Mouse (Mus musculus): ENCODE data around the gene Inpp5e. TPM values are rescaled to one million over a fixed set of nuclear protein-coding genes. Genes with fewer than 3 reads are reported as not detected.

Inpp5e gene
- total RNA-seq, 2 experiments from 2014 or later = 19.9 to 22.4 TPM

DNA sequence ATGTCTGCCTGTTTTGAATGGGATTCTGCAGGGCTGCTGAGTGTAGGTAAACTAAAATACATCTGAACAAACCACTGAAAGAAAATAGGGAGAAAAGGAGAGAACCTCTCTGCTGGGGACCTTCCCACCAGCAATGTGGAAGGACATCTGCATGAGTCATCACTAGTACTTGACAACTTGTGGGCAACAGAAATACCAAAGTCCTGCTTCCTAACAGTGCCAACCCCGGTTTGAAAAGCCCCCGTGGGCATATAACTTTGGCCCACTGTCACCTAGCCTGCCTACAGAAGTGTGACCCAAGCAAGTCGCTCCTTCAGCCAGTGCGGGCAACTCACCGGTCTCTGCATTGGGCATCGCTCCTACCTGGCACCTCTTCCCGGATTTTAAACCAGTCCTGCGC, 36.6 kb downstream of the Inpp5e start:
- intact Hi-C loops (cut with DNase I) = no loop called here
- no peak for DNase-seq (ENCODE audit: low spot score in 2 of 2)

DNA sequence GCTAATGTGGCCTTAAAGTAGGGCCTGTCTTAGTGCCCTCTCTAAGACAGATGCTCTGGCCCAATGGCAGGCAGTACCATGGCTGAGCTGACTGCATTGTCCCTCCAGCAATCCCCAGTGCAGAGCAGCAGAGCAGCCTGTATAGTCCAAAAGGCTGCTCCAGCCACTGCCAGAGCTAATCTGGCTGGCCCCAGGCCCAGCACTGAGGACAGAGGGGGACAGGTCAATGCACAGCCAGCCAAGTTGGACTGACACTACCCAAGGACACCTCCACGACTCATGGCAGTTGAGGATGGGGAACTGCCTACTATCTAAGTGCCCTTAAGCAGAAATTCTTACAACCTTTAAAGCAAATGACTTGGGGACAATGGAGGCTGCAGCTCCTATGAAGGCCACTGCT, 40.4 kb downstream of the Inpp5e start:
- intact Hi-C loops (cut with DNase I) = no loop called here
- DNase-seq (ENCODE audit: low spot score in 2 of 2) = no peak

DNA sequence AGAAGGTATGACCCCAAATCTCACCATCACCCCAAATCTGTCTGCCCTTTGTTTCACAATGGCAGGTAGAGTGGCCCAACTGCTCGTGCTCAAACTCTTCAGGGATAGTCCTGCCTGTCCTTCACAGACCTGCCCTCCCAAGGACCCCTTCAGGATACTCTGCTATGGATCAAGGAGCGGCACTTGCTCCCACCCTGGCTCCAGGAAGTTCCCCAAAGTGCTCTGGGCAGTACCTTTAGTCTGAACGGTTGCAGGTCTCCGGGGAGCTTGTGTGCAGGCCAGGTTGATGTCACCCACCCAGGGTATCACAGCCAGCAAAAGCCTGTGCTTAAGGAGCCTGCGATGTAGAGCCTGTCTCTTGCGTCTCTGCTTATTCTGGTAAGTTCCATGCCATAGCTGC, 41.1 kb downstream of the Inpp5e start:
- no peak for DNase-seq (ENCODE audit: low spot score in 2 of 2)
- intact Hi-C loops (cut with DNase I) = no loop called here

DNA sequence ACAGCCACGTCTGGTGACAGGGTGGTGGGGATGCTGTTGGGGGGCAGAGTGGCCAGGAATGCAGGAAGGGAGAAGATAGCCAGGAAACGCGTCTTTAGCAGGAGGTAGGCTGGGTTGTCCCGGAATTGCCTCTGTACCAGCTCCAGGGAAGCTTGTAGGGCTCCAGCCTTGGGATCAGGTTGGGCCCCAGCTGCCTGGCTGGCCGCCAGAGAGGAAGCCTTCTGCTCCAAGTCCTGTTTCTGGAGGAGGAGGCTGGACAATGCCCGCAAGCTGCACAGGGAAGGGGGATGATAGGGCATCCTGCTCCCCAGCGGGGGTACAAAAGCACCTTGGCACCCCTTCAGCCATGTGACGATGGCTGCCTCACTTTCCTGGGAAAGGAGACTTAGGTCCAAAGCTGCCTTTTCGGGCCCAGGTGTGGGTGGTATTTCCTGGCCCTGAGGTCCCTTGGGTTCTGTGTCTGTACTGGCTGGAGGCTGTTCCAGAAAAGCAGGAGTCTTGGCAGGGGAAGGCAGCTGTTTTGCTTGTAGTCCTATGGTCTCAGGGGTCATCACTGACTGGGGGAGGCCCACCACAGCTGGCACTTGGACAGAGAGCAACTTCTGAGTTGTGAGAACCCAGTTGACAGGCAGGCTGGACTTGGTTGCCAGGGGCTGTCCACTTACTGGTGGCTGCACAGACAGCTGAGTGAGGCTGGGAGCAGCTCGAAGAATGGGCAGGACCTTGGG, 44.1 kb downstream of the Inpp5e start:
- intact Hi-C loops (cut with DNase I) = no loop called here
- DNase-seq (ENCODE audit: low spot score in 2 of 2) = peak in 1 of 2 experiments; percentile 31

DNA sequence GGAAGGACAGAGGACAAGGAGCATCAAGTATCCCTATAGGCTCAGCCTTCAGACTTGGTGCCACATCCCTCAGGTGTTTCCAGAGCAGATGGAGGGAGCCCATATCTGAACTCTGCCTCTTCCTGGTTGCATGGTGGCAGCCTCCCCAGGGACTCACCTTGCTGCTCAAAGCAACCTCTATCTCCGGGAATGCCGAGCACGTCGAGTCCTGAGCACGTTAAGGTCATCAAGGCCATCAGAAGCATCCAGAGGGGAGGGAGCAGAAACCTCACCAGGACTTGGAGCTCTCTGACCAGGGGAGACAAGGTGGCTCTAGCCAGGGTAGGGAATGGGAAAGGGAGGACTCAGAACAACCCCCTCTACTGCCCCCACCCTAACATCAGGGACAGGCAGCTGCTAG, 45.5 kb downstream of the Inpp5e start:
- intact Hi-C loops (cut with DNase I) = no loop called here
- DNase-seq (ENCODE audit: low spot score in 2 of 2) = no peak

DNA sequence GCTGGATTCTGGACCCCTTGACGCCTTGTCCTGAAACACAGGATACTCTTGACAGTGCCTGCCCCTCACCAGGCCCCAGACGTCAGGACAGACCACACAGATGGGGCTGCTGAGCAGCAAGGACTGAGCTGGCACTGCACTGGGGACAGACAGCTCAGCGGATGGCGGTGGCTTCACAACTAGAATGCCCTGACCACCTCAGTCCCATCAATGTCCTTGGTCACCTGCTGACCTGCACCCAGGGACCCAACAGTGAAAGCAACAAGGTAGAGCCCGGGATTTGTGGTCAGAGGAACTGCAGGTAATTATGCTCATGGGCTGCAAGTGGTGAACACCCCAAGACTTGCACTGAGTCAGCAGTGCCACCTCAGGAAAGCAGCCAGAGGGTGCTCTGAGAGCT, 46.0 kb downstream of the Inpp5e start:
- no peak for DNase-seq (ENCODE audit: low spot score in 2 of 2)
- intact Hi-C loops (cut with DNase I) = no loop called here

DNA sequence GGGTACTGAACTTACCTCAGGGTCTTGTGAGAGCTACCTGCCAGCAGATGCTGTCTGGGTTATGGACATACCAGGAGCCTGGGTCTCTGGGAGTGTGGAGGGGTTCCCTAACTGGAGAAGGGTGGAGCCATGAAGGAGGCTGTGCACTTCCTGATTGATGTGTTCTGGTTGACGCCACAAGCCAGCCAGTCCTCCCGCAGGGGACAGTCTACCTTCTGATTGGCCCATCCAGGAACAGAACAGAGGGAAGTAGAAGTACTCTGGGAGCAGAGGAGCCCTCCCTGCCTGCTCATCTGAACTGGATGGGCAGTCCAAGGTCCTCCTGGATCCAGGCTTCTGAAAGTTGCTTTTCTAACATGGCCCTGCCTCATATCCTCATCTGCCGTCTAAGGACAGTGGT, 48.2 kb downstream of the Inpp5e start, which contains the start of gene Card9:
Card9 (minus strand) TSS at position 147 of the 400 bp plus-strand sequence.
- intact Hi-C loops (cut with DNase I) = no loop called here
- no peak for DNase-seq (ENCODE audit: low spot score in 2 of 2)

DNA sequence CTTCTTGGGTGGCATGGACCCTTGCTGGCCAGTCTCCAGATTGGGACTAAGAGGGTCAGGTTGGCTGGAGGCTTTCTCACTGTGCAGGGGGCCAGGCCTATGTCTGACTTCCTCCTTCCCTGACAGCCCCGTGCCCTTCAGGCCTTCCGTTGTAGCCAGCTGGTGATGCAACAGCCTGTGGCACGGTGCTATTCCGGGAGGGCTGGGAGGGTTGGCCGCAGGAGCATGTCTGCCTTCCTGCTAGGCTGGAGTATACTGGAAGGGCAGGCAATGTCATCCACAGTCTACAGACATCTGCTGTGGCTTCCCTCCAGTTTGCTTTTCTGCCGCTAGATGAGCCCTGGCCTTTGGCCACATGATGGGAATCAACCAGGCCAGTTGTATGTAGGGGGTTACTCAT, 49.0 kb downstream of the Inpp5e start:
- no peak for DNase-seq (ENCODE audit: low spot score in 2 of 2)
- intact Hi-C loops (cut with DNase I) = no loop called here

DNA sequence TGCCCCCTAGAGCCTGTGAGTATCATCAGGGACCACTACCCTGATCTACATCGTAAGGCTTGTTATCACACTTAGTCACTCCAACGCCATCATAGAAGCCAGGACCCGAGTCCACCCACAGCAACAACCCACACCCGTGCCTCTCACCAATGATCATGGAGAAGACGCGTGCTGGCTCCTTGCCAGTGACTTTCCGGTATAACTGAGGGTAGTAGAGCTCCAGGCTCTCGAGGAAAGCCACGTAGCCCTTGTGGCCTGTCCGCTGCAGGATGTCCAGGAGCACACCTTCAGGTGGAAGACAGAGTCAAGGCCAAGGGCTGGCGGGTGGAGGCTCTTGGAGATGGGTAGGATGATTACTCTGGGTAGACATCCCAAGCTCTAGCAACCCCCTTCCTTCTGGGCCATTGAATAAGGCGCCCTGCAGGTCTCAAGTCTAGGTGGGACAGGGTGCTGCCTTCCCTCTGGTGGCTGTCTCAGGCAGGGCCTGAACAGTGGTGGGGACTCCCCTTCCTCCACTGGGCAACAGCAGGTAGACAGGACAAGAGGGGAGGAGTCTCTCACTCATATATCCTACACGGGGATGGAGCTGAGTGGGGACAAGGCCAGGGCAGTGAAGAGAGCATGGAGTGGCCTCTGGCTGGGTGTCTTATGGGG, 50.2 kb downstream of the Inpp5e start:
- DNase-seq (ENCODE audit: low spot score in 2 of 2) = no peak
- intact Hi-C loops (cut with DNase I) = no loop called here

DNA sequence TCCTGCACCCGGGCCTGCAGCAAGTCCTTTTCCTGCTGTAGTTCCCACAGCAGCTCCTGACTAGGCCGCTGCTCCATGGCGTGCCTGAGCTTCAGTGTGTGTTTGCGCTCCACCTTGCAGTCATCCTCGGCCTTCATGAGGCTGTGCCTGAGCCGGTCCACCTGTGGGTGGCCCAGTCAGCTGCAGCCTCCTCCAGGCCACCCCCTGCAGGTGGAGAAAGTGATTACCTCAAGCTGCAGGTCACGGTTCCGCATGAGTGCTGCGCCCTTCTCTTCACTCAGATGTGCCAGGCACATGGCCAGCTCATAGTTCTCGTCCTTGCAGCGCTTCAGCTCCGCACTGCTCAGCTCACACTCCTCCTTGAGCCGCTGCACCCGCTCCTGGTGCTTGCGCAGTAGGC, 51.5 kb downstream of the Inpp5e start:
- DNase-seq (ENCODE audit: low spot score in 2 of 2) = no peak
- intact Hi-C loops (cut with DNase I) = no loop called here

DNA sequence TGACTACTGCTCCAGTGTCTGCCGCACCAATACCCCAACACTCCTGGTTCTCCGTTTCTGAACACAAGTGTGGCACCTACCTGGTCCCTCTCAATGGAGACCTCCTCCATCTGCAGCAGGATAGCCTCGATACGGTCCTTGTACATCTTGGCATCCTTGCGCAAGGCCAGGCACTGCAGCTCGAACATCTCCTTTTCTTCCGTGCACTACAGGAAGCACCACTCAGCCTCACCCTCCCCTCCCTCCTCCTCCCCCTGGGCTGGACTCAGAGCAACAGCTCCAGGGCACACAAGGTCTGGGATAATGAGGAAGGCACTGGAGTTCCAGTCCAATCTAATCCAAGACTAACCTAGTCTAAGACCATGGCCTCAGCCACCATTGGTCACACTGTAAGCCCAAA, 52.3 kb downstream of the Inpp5e start:
- intact Hi-C loops (cut with DNase I) = no loop called here

DNA sequence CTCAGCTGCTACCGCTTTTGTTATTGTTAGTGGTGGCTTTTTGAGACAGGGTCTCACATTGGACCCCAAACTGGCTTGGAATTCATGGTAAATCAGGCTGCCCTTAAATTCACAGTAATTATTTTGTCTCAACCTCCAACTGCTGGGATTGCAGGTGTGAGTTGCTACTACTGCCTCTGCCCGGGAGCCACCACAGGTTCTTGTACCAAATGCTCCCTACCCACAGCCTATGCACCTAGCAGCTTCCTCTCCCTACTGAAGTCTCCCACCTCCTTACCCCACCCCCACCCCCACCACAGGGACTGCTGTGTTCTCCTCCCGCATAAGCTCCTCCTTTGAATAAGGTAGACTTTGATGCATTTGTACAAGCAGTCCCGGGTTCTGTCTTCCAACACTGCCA, 52.8 kb downstream of the Inpp5e start:
- no peak for DNase-seq (ENCODE audit: low spot score in 2 of 2)
- intact Hi-C loops (cut with DNase I) = no loop called here

More for the DNA sequence above, 52.3 kb downstream of the Inpp5e start:
- DNase-seq (ENCODE audit: low spot score in 2 of 2) = no peak

DNA sequence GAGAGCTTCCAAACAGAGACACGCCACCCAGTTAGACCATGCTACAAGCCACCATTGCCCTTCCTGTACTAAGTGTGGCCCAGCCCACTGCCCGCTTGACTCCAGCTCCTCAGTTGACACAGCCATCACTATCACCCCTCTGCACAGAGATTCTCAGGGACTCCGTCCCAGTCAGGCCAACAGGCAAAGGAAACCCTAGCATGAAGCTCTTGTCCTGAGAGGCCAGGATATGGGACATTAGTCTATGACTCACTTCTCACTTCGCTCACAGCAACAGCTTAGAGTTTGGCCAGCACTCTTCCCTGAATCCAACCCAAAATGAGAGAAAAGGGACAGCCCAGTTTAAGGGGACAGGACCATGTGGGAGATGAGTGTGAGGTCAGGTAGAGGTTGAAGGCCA, 54.6 kb downstream of the Inpp5e start:
- intact Hi-C loops (cut with DNase I) = no loop called here
- no peak for DNase-seq (ENCODE audit: low spot score in 2 of 2)

DNA sequence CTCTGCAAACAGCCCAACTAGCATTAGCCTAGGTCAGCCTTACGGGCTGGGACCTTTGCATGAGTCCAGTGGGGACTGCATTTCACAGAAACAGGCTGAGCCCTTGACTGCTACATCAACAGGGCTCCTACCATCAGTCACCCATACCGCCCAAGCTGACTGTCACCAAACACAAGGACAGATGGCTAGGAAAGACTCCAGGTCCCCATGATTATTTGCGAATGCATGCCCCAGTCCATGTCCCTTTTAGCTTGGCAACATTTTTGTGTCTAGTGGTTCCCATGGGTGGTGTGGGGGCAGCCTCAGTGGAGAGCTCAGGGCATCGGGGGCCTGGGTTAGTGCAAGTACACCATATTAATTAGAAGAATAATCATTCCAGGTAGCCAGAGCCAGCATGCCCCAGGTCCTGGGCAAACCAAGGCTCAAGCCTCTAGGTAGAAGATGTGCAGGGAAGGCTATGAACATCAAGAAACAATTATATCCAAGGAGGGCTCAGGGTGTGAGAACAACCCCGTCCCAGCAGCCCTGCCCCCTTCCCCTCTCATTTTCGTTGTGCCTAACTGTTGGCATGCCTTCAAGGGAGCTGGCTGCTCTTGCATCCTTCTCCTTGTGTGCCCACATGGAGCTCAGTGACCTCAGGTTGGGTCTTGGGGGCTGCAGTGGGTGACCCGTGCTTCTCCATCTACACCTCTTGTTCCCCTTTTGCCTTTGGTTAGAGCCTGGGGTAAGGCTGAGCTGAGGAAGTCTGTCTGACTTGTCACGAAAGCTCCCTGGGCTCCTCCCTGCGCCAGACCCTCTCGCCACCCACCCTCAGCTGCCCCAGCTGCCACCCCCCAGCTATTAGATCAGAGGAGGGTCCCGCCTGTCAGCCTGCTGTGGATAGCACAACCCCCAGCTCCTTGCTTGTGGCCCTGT, 55.7 kb downstream of the Inpp5e start:
- intact Hi-C loops (cut with DNase I) = loop anchor here (2.0 kb wide), 1 partner anchor 53 kb away; no protein-coding TSS in a partner anchor
- DNase-seq (ENCODE audit: low spot score in 2 of 2) = no peak

DNA sequence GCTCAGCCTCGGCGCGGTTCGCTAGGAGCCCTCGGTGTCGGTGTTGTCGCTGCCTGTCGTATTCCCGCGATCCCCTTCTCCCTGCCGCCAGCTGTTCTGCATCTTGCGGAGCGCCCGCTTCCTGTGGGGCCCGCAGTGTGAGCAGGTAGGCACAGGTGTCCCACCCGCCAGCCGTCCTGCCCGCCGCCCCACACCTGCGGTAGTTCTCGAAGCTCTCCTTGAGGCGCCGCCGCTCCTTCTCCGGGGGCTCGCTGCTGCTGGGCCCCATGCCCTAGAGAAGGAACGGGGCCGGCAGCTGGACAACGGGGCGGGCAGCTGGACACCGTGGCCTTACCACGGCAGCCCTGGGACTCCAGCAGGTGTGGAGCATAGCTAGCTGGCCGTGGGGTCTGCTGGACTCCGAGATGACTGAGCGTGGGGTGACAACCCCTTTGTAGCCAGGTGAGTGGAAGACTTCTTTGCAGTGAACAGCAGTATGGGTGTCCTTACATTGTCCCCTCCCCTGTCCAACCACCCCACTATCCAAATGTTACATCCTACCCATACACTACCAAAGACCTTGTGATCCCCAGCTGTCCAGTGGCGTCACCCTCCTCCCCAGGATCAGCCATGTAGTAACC, 56.6 kb downstream of the Inpp5e start:
- intact Hi-C loops (cut with DNase I) = loop anchor here (1.0 to 2.0 kb wide), 2 partner anchors 27 to 52 kb away; no protein-coding TSS in a partner anchor
- peak in 1 of 2 experiments; percentile 54 for DNase-seq (ENCODE audit: low spot score in 2 of 2)

DNA sequence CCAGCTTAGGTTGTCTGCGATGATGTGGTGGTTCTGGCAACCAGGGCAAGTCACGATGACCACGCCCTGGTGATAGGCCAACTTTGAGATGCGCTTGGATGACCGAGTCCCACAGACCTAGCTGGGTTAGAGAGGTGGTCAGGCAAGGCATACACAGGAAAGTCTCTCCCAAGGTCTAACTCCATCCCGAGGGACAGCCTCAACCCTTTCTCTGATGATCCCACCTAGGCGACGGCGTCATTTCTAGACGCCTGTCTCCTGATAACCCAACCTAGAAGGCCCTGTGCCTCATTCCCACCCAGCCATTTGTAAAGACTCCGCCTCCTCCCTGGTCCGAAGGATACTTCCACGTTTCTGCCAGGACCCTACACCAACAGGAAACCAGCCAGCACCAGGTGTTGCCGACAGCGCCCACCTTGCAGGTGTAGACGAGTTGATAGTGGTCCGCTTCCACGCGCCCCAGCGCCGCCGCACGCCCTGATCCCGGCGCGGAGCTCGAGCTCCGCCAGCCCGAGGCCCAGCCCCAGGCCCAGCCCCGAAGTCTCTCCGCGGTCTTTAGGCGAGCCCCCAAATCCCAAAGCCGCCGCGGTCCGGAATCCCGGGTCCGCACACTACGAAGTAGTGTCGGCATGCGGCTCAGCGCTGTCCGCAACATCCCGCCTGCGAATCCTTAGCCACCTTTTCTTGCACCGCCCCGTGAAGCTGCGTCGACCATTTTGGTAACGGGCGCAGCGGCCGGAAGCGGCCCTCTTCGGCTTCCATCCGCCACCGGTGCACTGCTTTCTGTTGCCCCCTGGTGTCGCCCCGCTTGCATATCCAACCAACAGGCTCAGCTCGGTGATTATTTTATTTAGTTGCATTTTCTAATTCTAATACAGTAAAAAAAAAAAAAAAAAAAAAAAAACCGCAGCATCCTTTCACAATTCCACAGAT, 57.4 kb downstream of the Inpp5e start, which contains the start of gene Dnlz:
Dnlz (minus strand) TSS at position 753 of the 933 bp plus-strand sequence.
- intact Hi-C loops (cut with DNase I) = loop anchor here (1.0 to 2.0 kb wide), 2 partner anchors 26 to 51 kb away; no protein-coding TSS in a partner anchor
- peak; percentile 93 to 96 for DNase-seq (ENCODE audit: low spot score in 2 of 2)

DNA sequence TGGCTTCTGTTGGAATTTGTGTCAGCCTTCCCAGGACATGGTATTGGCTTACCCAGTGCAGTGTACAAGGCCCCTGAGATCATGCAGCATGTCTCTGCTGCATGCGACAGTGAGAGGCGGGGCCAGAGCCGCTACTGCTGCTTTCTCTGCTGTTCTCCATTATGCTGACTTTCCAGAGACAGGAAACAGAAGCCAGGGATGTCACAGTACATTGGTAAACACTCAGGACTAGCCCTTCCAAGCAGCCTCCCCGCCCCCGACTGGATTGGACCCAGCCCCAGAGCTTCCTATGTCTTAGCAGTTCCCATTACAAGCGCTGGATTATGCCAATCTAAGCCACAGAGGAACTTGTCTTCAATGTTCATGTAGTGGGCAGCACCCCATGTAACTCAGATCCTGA, 60.8 kb downstream of the Inpp5e start:
- no peak for DNase-seq (ENCODE audit: low spot score in 2 of 2)
- intact Hi-C loops (cut with DNase I) = no loop called here
